ENCODE assay signal across 35 mouse cellular contexts in the genomic region with DNA sequence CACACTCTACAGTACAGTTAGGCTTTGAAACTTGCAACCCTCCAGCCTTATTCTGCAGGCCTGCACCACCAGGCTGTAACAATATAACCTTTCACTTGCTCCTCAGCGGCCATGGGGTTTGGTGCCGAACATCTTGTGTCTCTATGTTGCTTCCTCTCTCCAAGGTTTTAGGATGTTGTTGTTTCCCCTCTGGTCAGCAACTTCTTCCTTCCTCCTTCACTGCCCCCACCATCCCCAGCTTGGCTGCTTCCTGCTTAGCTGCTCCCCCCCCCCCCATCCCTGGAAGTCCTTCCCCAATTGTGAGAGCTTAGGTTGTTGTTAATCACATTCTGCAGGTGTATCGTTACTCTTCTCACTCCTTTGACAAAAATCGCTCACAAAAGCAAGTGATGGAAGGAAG. TPM values are rescaled to one million over a fixed set of nuclear protein-coding genes. Genes with fewer than 3 reads are reported as not detected.
"Had no signal": no experiment of that assay in that cellular context is flagged by ENCODE, and none has a peak within 500 bp of the region (broad histone marks: within the 10 kb centered on the region; RNA-seq: fewer than 3 reads in every experiment).

No protein-coding gene starts in this region.

- H3K4me3 ChIP-seq: gastrocnemius, adult 2 months; heart, embryonic 10.5 days; heart, embryonic 13.5 days; heart, embryonic 15.5 days; hindbrain, embryonic 13.5 days; hindbrain, embryonic 15.5 days; layer of hippocampus, adult 2 months; limb, embryonic 13.5 days; limb, embryonic 15.5 days; liver, embryonic 13.5 days had no signal

- ATAC-seq: hindbrain, postnatal 0 days; intestine, embryonic 16.5 days had no signal

- H3K4me1 ChIP-seq: heart, embryonic 10.5 days; heart, embryonic 13.5 days; heart, embryonic 15.5 days; hindbrain, embryonic 13.5 days; hindbrain, embryonic 15.5 days; limb, embryonic 13.5 days; limb, embryonic 15.5 days; liver, embryonic 13.5 days had no signal

- H3K9ac ChIP-seq: heart, embryonic 13.5 days; heart, embryonic 15.5 days; hindbrain, embryonic 13.5 days; hindbrain, embryonic 15.5 days; limb, embryonic 13.5 days; limb, embryonic 15.5 days; liver, embryonic 13.5 days had no signal

- H3K9me3 ChIP-seq: heart, embryonic 10.5 days; heart, embryonic 13.5 days; heart, embryonic 15.5 days; hindbrain, embryonic 13.5 days; hindbrain, embryonic 15.5 days; limb, embryonic 13.5 days; limb, embryonic 15.5 days; liver, embryonic 13.5 days had no signal

- DNase-seq: gastrocnemius, adult 2 months; gastrocnemius, postnatal 10 days; gastrocnemius, postnatal 25 days; heart, postnatal 14 days; heart, postnatal 36 days; kidney, adult 11 months; kidney, adult 2 months; kidney, adult 9 months; kidney, postnatal 10 days; kidney, postnatal 25 days; kidney, postnatal 4 days; layer of hippocampus, postnatal 36 days; left cerebral cortex, postnatal 4 days; liver, embryonic 13.5 days had no signal

- H3K36me3 ChIP-seq: heart, embryonic 10.5 days; heart, embryonic 13.5 days; heart, embryonic 15.5 days; hindbrain, embryonic 13.5 days; hindbrain, embryonic 15.5 days; limb, embryonic 13.5 days; limb, embryonic 15.5 days; liver, embryonic 13.5 days had no signal

- H3K27me3 ChIP-seq: hindbrain, embryonic 13.5 days; hindbrain, embryonic 15.5 days; limb, embryonic 13.5 days; limb, embryonic 15.5 days; liver, embryonic 13.5 days had no signal

- H3K4me2 ChIP-seq: heart, embryonic 13.5 days; heart, embryonic 15.5 days; hindbrain, embryonic 13.5 days; hindbrain, embryonic 15.5 days; limb, embryonic 13.5 days; limb, embryonic 15.5 days; liver, embryonic 13.5 days had no signal

- H3K27ac ChIP-seq: gastrocnemius, adult 2 months; heart, embryonic 10.5 days; heart, embryonic 13.5 days; heart, embryonic 15.5 days; hindbrain, embryonic 13.5 days; hindbrain, embryonic 15.5 days; hindbrain, postnatal 0 days; layer of hippocampus, adult 2 months; limb, embryonic 13.5 days; limb, embryonic 15.5 days; liver, embryonic 13.5 days had no signal

RNA-seq across cellular contexts. Expression of a gene that starts 14.6 kb away (rescaled TPM):
- total RNA-seq: gastrocnemius, adult 2 months; gastrocnemius, postnatal 10 days; gastrocnemius, postnatal 25 days; heart, adult 18-20 months; heart, adult 8-10 months; heart, postnatal 14 days; heart, postnatal 36 days; hematopoietic stem cell, adult 5-6 weeks; hindbrain, postnatal 0 days; layer of hippocampus, adult 2 months; left cerebral cortex, adult 18-20 months; left cerebral cortex, adult 8-10 months; left cerebral cortex, postnatal 25 days had no signal
- polyA plus RNA-seq: heart, postnatal 0 days; hindbrain, embryonic 11.5 days; hindbrain, embryonic 13.5 days; limb, embryonic 11.5 days; limb, embryonic 13.5 days had no signal

RNA-seq across cellular contexts. Expression of a gene that starts 49.9 kb away (rescaled TPM):
- total RNA-seq: gastrocnemius, adult 2 months; gastrocnemius, postnatal 10 days; gastrocnemius, postnatal 25 days; gastrocnemius, postnatal 4 days; heart, adult 18-20 months; heart, adult 8-10 months; heart, postnatal 14 days; heart, postnatal 36 days; liver, adult 2 months had no signal
- polyA plus RNA-seq: heart, postnatal 0 days; limb, embryonic 15.5 days; liver, adult 2 months had no signal
